Mouse (Mus musculus): ENCODE measurements around the gene Asxl1. TPM values are rescaled to one million over a fixed set of nuclear protein-coding genes. Genes with fewer than 3 reads are reported as not detected.

Asxl1 gene
- polyA plus RNA-seq, 1 experiment: 15.3 TPM

- no peak overlapping the region for H3K4me3 ChIP-seq (replicated peaks; ENCODE audit: extremely low read depth, low read depth, low read length)
- no peak for TF ChIP-seq POLR2A (IDR thresholded peaks at IDR 0.05; ENCODE audit: borderline replicate concordance, extremely low read depth, low read depth, low read length)
- no peak for TF ChIP-seq CTCF (IDR thresholded peaks at IDR 0.05; ENCODE audit: insufficient read depth, low read length)
- WGBS: 62% methylated on average over 6 of the region's 6 CpGs
- H3K4me1 ChIP-seq (ENCODE audit: control insufficient read depth, insufficient read depth, low read length): peaks cover 11% of the 10 kb centered on the region
- DNase-seq: no peak
These were observed 3.5 kb upstream of the Asxl1 start for GRCm38 (mm10) chr2:153342166-153342565.

DNA sequence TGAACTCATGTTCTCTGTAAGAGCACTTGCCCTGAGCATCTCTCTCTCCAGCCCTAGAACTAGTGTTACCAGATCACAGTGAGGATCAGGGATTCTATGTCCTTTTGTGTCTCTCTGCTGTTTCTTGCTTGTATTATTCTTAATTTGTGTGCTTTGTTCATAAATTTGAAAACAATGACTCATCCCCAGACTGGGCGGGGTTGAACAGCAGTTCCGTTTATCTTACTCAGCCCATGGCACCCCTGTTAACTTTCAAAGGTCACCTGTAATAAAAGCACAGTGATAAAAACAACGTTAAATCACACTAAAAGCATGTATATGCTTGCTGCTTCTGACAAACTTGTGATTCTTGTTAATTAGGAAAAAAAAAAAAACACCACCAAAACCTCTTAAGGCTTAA lies 3.0 kb upstream of the Asxl1 start:
- H3K4me3 ChIP-seq (replicated peaks; ENCODE audit: extremely low read depth, low read depth, low read length): no peak overlapping the region
- TF ChIP-seq CTCF (IDR thresholded peaks at IDR 0.05; ENCODE audit: insufficient read depth, low read length) (no peak), POLR2A (IDR thresholded peaks at IDR 0.05; ENCODE audit: borderline replicate concordance, extremely low read depth, low read depth, low read length) (no peak)
- peaks cover 11% of the 10 kb centered on the region for H3K4me1 ChIP-seq (ENCODE audit: control insufficient read depth, insufficient read depth, low read length)
- WGBS: 45% methylated on average over 3 of the region's 3 CpGs
- no peak for DNase-seq

GRCm38 (mm10) chr2:153343191-153343590 lies 2.4 kb upstream of the Asxl1 start:
- H3K4me1 ChIP-seq (ENCODE audit: control insufficient read depth, insufficient read depth, low read length): peaks cover 9% of the 10 kb centered on the region
- no peak for DNase-seq
- no peak for TF ChIP-seq POLR2A (IDR thresholded peaks at IDR 0.05; ENCODE audit: borderline replicate concordance, extremely low read depth, low read depth, low read length)
- TF ChIP-seq CTCF (IDR thresholded peaks at IDR 0.05; ENCODE audit: insufficient read depth, low read length): no peak
- no peak overlapping the region for H3K4me3 ChIP-seq (replicated peaks; ENCODE audit: extremely low read depth, low read depth, low read length)

DNA sequence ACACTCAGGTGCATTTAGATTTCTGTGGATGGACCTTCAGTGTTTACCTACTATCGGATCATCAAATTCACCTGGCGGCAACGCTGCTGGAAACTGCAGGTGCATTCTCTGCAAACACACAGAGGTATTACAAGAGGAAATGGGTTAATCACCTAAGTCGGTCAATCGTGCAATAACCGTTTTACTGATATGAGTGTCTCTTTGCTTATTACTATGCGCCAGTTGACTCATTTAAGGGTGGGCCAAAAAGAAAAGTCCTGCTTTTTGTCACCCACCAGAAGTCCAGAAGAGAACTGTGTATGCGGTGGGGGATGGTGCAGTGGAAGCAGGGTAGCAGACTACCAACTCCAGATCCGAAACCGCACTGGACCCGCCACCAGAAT lies 567 bp upstream of the Asxl1 start:
- Histone ChIP-seq H3K4me3 (replicated peaks; ENCODE audit: extremely low read depth, low read depth, low read length) (peak overlapping the region; percentile 92), H3K4me1 (ENCODE audit: control insufficient read depth, insufficient read depth, low read length) (peaks cover 8% of the 10 kb centered on the region)
- 2% methylated on average over 11 of the region's 11 CpGs for WGBS
- TF ChIP-seq CTCF (IDR thresholded peaks at IDR 0.05; ENCODE audit: insufficient read depth, low read length) (no peak), POLR2A (IDR thresholded peaks at IDR 0.05; ENCODE audit: borderline replicate concordance, extremely low read depth, low read depth, low read length) (no peak)
- DNase-seq: no peak

DNA sequence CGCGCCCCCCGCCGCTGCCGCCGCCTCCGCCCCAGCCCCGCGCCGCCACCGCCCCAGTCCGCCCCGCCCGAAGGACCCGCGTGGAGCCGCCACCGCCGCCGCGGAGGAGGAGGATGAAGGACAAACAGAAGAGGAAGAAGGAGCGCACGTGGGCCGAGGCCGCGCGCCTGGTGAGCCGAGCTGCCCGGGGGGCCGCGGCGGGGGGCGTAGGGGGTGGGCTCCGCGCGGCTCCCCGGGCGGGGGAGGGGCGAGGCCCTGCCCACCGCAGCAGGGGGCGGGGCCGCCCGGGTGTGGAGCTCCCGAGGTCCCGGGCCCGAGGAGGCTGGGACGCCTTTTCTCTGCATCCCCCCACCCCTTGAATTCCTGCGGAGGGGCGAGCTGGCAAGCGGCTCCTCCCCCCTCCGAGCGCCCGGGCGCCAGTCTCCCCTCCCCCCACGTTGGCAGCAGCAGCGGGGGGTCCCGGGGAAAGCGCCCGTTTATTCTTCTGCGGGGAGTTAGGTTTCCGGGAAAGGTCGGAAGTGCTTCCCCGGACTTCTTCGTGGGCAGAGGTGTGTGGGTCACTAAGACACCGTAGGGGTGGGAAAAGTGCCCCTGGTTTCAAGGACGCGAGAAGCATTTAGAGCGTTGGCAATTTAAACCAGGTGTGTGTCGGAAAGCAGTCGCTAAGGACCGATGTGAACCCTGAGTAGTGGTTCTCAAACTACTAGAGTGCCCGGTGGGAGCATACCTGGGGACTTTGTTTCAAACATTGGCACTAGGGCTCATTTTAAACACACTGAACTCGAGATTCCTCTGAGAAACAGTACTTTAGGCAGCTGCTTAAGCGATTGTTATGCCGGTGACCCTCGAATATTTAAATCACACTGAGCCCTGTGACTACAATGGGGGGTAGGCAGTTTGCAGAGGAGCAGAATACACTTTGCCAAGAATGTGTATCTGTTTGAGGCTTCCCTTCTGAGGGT lies 873 bp downstream of the Asxl1 start:
- Histone ChIP-seq H3K4me1 (ENCODE audit: control insufficient read depth, insufficient read depth, low read length) (peaks cover 21% of the 10 kb centered on the region), H3K4me3 (replicated peaks; ENCODE audit: extremely low read depth, low read depth, low read length) (peak overlapping the region; percentile 78)
- 1% methylated on average over 69 of the region's 76 CpGs for WGBS
- DNase-seq: peak; percentile 65
- TF ChIP-seq POLR2A (IDR thresholded peaks at IDR 0.05; ENCODE audit: borderline replicate concordance, extremely low read depth, low read depth, low read length) (no peak), CTCF (IDR thresholded peaks at IDR 0.05; ENCODE audit: insufficient read depth, low read length) (no peak)

DNA sequence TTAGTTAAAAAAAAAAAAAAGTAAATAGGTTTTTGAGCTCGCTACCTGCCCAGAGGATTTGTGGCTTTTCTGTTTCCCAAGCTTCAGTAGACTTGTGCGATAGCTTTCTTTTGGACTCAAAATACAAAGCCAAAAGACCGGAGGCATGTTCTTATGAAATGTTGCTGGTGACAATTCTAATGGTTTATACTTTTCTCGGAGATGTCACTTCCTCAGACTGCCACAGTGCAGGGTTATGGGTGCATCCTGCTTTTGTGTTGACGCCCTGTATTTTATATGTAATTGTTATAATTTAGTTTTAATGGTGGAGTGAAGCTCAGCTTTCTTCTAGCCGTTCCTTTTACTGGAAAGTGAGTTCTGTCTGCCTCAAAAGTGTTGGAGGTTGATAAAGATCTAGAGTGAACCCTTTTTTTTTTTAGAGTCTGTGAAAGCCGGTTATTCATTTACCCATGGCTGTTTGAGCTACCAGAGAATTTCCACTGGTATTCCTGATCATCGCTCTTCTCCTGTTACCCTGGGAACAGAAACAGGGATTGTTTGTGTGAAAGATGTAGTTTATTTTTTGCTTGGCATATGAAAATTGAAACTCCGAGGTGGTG lies 1.7 kb downstream of the Asxl1 start:
- peaks cover 21% of the 10 kb centered on the region for H3K4me1 ChIP-seq (ENCODE audit: control insufficient read depth, insufficient read depth, low read length)
- H3K4me3 ChIP-seq (replicated peaks; ENCODE audit: extremely low read depth, low read depth, low read length): peak overlapping the region; percentile 50
- TF ChIP-seq CTCF (IDR thresholded peaks at IDR 0.05; ENCODE audit: insufficient read depth, low read length) (no peak), POLR2A (IDR thresholded peaks at IDR 0.05; ENCODE audit: borderline replicate concordance, extremely low read depth, low read depth, low read length) (no peak)
- WGBS: 2% methylated on average over 9 of the region's 9 CpGs
- no peak for DNase-seq

GRCm38 (mm10) chr2:153348100-153348831 lies 2.6 kb downstream of the Asxl1 start:
- TF ChIP-seq CTCF (IDR thresholded peaks at IDR 0.05; ENCODE audit: insufficient read depth, low read length): no peak
- TF ChIP-seq POLR2A (IDR thresholded peaks at IDR 0.05; ENCODE audit: borderline replicate concordance, extremely low read depth, low read depth, low read length): no peak
- Histone ChIP-seq H3K4me3 (replicated peaks; ENCODE audit: extremely low read depth, low read depth, low read length) (no peak overlapping the region), H3K4me1 (ENCODE audit: control insufficient read depth, insufficient read depth, low read length) (peaks cover 19% of the 10 kb centered on the region)
- DNase-seq: no peak
- WGBS: 39% methylated on average over 6 of the region's 6 CpGs

DNA sequence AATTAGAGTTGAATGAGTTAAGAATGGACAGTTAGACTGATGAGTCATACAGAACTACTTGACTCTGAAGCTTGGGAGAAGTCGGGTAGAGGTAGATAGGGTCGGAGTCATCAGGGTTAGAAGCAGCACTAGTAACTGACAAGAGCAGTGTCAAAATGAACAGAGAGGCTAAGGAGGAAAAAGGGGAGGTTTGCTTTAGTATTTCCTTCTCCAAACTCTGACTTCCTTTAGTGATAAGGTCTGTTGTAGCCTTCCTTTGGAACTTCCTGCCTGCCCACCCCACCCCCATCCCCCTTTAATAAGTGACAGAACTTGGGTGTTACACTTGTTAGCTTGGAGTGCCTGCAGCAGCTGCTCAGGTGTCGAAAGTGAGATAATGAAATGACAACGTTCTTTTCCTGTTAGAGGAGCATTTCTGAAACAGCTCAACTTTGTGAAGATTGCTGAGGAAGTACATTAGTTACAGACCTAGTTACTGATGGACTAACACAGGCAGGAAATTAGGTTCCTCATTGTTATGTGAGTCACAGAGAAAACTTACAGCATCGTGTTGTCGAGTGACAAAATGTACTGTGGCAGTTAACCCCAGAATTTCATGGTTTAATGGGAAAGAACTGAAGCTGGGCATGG lies 5.0 kb downstream of the Asxl1 start:
- WGBS: 2% methylated on average over 6 of the region's 6 CpGs
- Histone ChIP-seq H3K4me3 (replicated peaks; ENCODE audit: extremely low read depth, low read depth, low read length) (peak overlapping the region; percentile 30), H3K4me1 (ENCODE audit: control insufficient read depth, insufficient read depth, low read length) (peaks cover 19% of the 10 kb centered on the region)
- no peak for DNase-seq
- TF ChIP-seq CTCF (IDR thresholded peaks at IDR 0.05; ENCODE audit: insufficient read depth, low read length): no peak
- no peak for TF ChIP-seq POLR2A (IDR thresholded peaks at IDR 0.05; ENCODE audit: borderline replicate concordance, extremely low read depth, low read depth, low read length)

DNA sequence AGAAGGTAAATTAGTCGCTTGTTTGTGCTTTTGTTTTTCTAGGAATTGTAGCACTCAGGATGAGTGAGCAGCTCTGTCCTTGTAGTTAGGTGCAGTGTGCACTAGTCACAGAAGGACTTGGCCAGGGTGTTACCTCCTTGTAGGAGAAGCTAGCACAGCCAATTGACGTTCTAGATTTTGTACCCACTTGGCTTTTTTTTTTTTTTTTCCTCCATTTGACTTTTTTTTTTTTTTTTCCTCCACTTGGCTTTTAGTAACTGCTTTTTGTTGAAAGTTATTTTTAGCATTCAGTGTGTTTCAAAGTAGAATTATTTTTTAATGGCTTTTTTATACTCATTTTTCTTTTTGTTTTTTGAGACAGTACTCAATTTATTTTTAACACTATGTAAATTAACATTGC lies 9.0 kb downstream of the Asxl1 start:
- no peak for DNase-seq
- H3K4me1 ChIP-seq (ENCODE audit: control insufficient read depth, insufficient read depth, low read length): peaks cover 16% of the 10 kb centered on the region
- 68% methylated on average over 2 of the region's 2 CpGs for WGBS
- TF ChIP-seq CTCF (IDR thresholded peaks at IDR 0.05; ENCODE audit: insufficient read depth, low read length) (no peak), POLR2A (IDR thresholded peaks at IDR 0.05; ENCODE audit: borderline replicate concordance, extremely low read depth, low read depth, low read length) (no peak)
- no peak overlapping the region for H3K4me3 ChIP-seq (replicated peaks; ENCODE audit: extremely low read depth, low read depth, low read length)
